Mouse (Mus musculus): ENCODE data around the gene Vmn2r53.
"Not testable (repeated sequence)": the region's sequence is repeated elsewhere in the genome, so short reads cannot be mapped to it uniquely, and the experiment has no call there.

Gene Vmn2r53

DNA sequence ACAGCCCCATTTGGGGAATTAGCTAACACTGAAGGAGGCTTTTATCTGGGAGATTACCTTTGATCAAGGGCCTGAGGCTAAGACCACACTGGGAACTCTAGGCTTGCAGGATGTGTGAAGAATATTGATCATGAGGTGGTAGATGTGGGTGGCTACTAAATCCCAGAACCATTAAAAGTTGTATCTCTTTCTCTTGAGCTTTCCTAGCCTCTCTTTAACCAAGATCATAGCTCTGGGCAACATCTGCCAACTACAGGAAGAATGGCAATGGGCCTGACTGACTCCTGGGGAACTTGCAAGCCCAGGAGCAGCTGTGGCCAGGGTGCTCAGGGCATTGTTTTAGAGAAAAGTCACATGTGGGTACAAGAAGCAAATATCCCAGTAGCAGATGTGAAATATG, at the start of gene Vmn2r53:
Gene Vmn2r53 (minus strand): TSS at position 101 of the 400 bp plus-strand sequence.
- no peak for TF ChIP-seq POU5F1 (IDR thresholded peaks at IDR 0.05; ENCODE audit: borderline replicate concordance, low read length)
- Histone ChIP-seq H3K9me3 (ENCODE audit: low read length) (no peaks in the 10 kb centered on the region), H3K4me1 (replicated peaks; ENCODE audit: low read depth, low read length) (no peaks in the 10 kb centered on the region), H3K27me3 (ENCODE audit: insufficient read depth, low read length) (no peaks in the 10 kb centered on the region), H3K4me3 (replicated peaks; ENCODE audit: low read length) (no peak within 1 kb of the TSS), H3K36me3 (ENCODE audit: insufficient read depth, low read length) (no peaks in the 10 kb centered on the region)

DNA sequence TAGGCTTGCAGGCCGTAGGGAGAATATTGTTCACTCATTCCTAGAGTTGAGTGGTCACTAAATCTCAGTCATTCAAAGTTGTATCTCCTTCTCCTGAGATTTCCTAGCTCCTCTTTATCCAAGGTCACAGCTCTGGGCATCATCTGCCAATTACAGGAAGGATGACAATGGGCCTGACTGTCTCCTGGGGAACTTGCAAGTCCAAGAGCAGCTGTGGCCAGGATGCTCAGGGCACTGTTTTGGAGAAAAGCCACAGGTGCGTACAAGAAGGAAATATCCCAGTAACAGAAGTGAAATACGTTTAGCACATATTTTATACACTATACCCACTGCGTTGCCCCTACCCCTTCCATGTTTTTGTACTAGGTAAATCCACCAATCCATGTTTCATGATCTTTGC, 31.6 kb upstream of the Vmn2r53 start, which contains the start of gene Vmn2r54:
Gene Vmn2r54 (minus strand): TSS at position 101 of the 400 bp plus-strand sequence.
- not testable (repeated sequence) for H3K9me3 ChIP-seq (ENCODE audit: low read length); H3K4me1 ChIP-seq (replicated peaks; ENCODE audit: low read depth, low read length); H3K36me3 ChIP-seq (ENCODE audit: insufficient read depth, low read length); H3K27me3 ChIP-seq (ENCODE audit: insufficient read depth, low read length); H3K4me3 ChIP-seq (replicated peaks; ENCODE audit: low read length)

Measured in E14TG2a.4 (cell line).